Mouse (Mus musculus) right cerebral cortex, postnatal 36 days (tissue): Measurements from ENCODE around the gene Cnst.
A peak's percentile ranks its signal among the peaks of the same experiment; 100 is the strongest.
"Not testable (repeated sequence)": the region's sequence is repeated elsewhere in the genome, so short reads cannot be mapped to it uniquely, and the experiment has no call there.

Experiments
- DNase-seq, 2 experiments: peaks; one replicate each; pipeline ENCODE4 v3.0.0; 2022; ENCODE audit warnings: low spot score in 2 of 2, mixed read lengths in 1 of 2

Gene Cnst

DNA sequence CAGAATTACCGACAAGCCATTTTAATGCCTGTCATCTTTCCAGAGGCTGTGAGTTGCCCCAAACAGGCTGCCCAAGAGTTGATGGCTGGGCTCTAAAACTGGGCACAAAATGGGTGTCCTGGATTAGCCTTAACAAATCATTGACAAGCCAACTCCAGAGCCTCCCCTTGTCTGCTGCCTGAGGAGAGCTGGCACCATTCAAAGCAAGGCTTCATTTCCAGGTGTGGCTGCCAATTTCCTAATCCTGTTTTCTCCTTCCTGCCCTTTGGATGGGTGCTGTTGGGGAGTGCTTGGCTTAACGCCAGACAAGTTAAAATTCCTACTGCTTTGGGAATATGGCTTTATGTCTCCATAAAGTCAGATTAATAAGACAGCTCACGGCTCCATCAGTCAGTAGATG is 98.0 kb downstream of the Cnst start:
- no peak for DNase-seq

DNA sequence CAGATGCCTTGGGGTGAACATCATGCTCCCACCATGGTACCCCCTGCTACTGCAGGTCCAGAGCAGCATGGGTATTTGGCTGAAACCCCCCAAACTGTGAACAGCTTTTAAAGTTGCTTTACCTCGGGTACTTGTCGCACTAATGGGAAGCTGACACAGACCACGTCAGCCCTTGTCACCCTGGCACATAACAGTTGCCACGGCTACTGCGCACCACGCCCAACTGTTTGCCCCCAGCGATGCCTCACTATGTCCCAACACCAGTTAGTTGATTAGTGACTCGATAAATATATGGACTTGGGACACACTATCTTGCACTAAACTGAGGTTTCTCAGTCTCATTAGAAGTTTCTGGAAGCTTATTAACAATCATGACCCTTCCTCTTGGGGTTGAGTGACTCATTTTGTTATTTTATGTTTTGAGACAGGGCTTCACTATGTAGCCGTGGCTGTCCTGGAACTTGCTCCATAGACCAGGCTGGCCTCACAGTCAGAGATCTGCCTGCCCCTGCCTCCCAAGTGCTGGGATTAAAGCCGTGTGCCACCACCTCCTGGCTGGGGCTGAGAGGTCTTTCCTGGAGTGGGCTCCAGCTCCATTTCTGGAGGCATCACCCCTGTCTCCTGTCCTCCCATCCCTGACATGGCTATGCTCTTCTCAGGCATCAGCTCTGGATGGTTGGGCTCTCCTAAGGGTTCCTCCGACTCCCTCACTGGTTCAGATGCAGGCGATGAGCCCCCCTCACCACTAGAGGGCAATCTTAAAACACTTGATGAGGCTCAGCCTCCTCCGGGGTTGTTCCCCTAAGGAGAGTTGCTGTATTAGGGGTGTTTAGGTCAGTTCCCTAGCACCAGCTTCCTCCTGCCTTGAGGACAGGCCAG is 99.2 kb downstream of the Cnst start:
- peak; percentile 52 to 71 for DNase-seq

DNA sequence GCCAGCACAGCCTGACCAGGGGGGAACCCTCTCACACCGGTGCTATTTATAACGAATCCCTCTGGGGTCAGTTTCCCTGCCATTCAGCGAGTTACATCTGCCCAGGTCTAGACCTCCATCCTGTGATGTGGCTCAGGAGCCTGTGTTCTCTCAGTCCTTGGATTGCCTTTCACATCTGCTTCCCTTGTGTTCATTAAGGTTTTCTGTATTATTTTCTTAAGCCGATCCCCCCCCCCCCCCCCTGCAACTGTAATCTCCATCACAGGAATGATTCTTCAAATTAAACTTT is 99.8 kb downstream of the Cnst start:
- no peak for DNase-seq

DNA sequence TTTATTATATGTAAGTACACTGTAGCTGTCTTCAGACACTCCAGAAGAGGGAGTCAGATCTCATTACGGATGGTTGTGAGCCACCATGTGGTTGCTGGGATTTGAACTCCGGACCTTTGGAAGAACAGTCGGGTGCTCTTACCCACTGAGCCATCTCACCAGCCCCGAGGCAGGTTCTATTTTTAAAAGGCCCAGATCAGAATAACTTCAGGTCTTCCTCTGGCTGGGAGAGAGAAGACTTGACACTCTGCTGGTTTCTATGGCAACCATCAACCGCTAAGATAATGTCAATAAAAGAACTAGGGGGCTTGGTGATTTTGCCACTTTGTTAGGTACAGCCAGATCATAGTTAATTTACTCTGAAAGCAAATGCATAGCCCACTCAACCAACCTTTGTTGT is 102.5 kb downstream of the Cnst start:
- not testable (repeated sequence) for DNase-seq

DNA sequence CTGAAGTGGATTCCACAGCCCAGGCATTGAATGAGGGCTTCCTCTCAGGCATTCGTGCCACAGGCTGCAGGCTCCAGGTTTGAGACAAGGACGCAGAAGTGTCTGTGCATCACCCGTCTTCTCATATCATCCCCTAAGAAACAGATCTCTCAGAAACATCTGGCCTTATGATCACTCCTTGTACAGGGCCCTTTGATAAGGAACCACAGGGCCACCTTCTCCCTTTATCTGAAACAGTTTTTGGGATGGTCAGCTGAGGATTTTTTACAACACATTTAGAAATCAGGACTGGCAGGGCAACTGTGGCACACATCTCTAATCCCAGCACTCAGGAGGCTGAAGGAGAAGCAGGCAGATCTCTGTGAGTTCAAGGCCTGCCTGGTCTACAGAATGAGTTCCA is 103.2 kb downstream of the Cnst start:
- DNase-seq = no peak

DNA sequence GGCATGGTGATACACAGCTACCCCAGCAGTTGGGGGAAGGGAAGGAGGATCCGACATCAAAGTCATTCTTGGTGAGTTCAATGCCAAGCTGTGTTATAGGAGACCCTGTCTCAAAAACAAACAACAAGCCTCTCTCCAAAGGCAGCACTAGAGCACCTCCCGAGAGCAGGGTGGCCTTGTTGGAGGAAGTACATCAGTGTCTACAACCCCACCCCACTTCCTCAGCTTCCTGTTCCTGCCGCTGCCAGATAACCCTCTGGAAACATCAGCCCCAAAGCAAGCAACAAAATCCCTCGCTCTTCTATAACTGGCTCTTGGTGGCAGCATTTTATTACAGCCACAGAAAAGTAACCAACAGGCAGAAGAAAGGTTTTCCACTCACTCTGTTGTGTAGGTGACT is 104.1 kb downstream of the Cnst start:
- DNase-seq = no peak

DNA sequence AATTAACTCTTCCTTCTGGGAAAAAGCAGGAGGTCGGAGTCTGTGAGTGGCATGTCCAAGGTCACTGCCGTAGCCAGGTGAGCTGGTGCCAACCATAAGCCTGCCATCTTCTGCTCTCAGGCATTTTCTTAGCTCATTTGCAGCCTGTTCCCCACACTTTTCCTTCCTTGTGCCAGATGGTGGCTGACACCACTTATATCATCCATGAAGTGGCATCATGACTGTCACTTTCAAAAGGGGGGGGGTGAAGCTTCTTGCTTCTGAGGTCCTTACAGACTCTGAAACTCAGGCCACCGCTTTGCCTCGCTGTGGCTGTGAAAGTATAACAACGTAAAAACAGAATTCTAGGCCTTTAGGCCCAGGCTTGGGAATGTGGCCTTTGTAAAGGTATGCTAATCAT is 105.1 kb downstream of the Cnst start:
- DNase-seq = no peak

DNA sequence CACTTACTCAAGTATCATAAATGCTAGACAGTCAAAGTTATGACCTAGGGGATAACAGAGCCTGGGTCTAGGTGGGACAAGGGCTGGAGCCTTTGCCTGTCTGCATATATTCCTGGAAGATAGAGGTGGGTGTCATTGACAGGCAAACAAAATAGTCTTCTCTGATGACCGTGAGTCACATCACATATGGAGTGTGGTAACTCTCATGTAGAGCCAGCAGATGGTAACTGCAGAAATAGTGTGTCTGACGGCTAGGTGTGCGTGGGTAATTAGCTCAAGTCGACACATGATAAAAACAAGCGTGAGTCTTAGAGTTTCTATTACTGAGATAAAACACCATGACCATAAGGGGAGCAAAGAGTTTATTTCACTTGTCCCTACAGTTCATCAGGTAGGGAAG is 116.9 kb downstream of the Cnst start:
- DNase-seq = peak in 1 of 2 experiments; percentile 37

DNA sequence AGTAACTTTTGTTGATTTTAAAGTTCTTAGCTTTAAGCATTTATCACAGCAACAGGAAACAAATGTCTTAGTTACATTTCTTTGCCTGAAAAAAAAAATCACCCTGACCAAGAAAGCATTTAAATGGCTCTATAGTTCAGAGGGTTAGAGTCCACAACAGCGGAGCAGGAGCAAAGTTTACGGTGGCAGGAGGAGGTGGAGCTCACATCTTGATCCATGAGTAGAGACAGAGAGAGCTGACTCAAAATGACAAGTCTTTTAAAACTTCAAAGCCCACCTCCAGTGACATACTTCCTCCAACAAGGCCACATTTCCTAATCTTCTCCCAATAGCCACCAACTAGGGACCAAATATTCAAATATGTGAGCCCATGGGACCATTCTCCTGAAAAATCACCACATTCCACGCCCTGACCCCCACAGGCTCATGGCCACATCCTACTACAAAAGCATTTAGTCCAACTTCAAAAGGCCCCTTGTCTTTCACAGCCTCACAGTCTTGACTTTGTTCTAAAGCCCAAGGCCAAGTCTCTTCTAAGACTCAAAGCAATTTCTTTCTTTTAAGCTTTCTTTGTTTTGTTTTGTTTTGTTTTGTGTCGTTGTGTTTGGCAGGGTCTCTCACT is 118.2 kb downstream of the Cnst start:
- DNase-seq = no peak

DNA sequence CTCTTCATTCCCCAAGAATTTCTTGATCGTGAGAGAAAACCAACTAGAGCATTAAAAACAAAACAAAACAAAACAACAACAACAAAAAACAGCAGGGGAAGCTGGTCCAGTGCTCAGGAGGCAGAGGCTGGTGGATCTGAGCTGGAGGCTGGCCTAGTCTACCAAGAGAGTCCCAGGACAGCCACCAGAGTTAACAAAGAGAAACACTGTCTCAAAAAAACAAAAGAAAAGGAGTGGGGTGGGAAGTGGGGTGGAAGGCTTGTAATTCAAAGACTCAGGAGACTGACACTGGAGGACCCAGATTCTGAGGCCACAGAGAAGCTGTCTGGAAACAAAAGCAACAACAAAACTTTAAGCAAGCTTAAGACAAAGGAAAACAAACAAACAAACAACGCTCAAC is 120.8 kb downstream of the Cnst start:
- DNase-seq = no peak

DNA sequence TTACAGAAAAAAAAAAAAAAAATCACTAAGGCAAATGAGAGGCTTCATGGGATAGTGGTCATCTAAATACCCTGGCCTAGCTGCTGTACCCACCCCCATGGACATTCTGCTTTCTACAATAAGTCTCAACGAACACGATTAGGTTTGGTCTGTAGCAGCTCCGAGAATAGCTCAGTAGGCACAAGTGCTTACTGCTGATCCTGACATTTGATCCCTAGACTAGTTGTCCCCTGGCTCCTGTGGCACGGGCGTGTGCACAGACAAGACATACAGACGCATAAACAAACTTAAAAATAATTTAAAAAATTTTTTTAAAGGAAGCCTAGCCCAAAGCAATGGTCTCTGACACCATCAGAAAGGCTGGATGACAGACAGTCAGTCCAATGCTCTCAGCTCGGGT is 121.3 kb downstream of the Cnst start:
- DNase-seq = no peak

DNA sequence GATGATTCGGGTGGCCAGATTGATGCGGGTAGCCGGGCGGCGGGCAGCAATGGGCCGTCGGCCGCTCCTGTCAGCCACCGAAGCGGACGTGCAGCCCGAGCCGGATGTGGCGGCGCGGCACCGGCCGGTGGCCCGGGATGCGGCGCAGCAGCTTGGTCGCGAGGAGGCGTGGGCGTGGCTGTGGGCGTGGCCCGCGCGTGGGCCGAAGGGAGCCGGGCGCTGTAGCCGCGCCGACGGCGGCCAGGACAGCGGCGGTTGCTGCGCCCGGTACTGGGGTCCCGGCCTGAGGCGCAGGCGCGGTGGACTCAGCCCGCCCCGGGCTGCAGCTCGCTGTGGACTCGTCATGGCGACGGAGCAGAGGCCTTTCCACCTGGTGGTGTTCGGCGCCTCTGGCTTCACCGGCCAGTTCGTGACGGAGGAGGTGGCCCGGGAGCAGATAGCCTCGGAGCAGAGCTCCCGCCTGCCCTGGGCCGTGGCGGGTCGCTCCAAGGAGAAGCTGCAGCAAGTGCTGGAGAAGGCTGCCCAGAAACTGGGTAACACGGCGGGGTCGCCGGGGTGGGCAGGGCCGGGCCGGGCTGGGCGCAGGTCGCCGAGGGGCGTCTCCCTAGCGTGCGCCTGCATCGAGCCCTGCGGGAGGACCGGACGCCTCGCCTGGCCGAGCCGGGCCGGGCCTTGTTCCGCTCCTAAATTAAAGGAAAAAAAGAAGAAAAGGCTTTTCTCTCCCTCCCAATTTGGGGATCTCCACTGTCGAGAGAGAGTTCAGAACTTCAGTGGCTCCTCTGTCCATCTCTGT is 122.0 kb downstream of the Cnst start, which contains the start of gene Sccpdh:
Gene Sccpdh (plus strand): TSS at position 198 of the 793 bp plus-strand sequence.
- peak; percentile 63 to 71 for DNase-seq

DNA sequence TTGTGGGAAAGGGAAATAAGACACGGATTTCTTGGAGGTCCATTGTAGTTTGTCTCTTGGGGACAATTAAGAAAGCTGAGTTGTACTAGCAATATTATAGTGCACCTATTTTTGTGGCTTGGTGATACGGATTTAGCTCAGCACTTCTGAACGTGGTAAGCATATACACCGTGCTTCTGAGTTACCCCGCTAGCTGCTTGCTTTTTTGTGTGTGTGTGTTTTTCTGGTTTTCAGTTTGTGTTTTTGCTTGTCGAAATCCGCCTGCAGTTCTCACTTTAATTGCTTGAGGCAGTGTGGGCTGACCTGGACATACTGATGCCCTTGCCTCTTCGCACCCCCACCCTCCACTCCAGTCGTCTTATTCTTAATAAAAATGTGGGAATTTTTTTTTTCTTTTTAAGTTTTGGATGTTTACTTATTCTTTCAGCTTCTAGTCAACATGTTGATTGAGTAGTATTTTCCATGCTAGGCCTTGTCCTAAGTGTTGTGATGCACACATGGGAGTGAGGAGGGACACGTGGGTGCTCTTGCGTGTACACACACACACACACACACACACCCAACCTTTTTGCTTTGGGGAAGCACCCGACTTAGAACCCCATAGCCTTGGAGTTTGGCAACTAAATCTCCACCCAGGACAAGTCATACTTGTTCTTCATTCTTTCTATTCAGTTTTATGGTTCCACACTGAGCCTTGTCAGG is 122.8 kb downstream of the Cnst start:
- DNase-seq = no peak

DNA sequence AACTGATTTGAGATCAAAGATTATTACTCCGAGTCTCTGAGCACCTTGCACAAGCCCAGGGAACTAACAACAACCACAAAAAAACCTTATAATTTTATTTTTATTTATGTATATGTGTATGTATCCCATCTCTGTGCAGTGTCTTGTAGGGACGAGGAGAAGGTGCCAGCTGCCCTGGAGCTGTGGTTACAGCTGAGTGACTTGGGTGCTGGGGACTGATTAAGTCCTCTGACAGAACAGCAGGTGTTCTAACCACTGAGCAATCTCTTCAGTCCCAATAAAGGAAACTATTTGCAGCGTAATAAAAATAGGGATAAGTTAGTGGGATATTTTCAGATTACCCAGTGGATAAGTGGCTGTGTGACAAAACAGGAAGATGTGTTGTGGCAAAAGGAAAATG is 128.2 kb downstream of the Cnst start:
- DNase-seq = no peak

DNA sequence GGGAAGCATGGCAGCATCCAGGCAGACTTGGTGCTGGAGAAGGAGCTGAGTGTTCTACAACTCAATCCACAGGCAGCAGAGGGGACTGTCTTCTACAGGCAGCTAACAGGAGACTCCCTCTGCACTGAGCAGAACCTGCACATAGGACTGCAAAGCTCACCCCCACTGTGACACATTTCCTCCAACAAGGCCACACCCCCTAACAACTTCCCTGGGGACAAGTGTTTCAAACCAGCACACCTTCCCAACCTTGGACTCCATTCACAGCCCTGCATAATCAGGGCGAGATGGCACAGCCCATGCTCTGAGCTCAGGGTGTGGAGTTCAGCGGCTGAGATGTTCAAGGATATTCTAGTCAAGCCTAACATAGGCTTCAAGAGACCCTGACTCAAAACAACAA is 130.9 kb downstream of the Cnst start:
- DNase-seq = no peak
